Mouse (Mus musculus) intestine, embryonic 14.5 days (tissue): ENCODE measurements at regions not wholly inside any gene's neighbourhood (a gene's known extent, or its start where the extent isn't known, plus 50 kb on each side); places are given as distances from the start of the nearest gene placed in this dataset.

Experiments
- ATAC-seq: fragments of 200-750 bp; cut with Nextera tagmentation; replicated peaks from 2 replicates; pipeline ENCODE4 v1.8.0; 2017; ENCODE audit warnings: low read depth, moderate number of reproducible peaks, moderate TSS enrichment, moderate library complexity; ENCODE audit not compliant: low FRiP score, low TSS enrichment
- DNase-seq: peaks from one replicate; pipeline ENCODE4 v3.0.0-alpha.2; 2018; ENCODE audit warnings: low spot score
- H3K27ac ChIP-seq: fragments of 300-500 bp; sonication (generic); 2 replicates; pipeline ENCODE4 v1.5.1; 2014; ENCODE audit warnings: low read depth, mild to moderate bottlenecking, control low read depth
- H3K27me3 ChIP-seq: fragments of 300-500 bp; sonication (generic); replicated peaks from 2 replicates; pipeline ENCODE4 v1.6.1; 2014; ENCODE audit warnings: low read length, control low read depth; ENCODE audit not compliant: control insufficient read depth, insufficient read depth
- H3K36me3 ChIP-seq: fragments of 300-500 bp; sonication (generic); 2 replicates; pipeline ENCODE4 v1.6.1; 2014; ENCODE audit warnings: low read length, control low read depth; ENCODE audit not compliant: control insufficient read depth, insufficient read depth
- H3K4me1 ChIP-seq: fragments of 300-500 bp; sonication (generic); replicated peaks from 2 replicates; pipeline ENCODE4 v1.6.1; 2014; ENCODE audit warnings: low read length, control low read depth, mixed read lengths; ENCODE audit not compliant: control insufficient read depth, insufficient read depth
- H3K4me2 ChIP-seq: fragments of 300-500 bp; sonication (generic); 2 replicates; pipeline ENCODE4 v1.6.1; 2014; ENCODE audit warnings: low read length
- H3K4me3 ChIP-seq: fragments of 300-500 bp; sonication (generic); 2 replicates; pipeline ENCODE4 v1.5.1; 2014; ENCODE audit warnings: low read depth, low read length, control low read depth, mixed read lengths
- H3K9ac ChIP-seq: fragments of 300-500 bp; sonication (generic); 2 replicates; pipeline ENCODE4 v1.6.1; 2014; ENCODE audit warnings: mild to moderate bottlenecking, low read length
- H3K9me3 ChIP-seq: fragments of 300-500 bp; sonication (generic); 2 replicates; pipeline ENCODE4 v1.6.1; 2016; ENCODE audit warnings: low read length, control low read depth; ENCODE audit not compliant: control insufficient read depth
- WGBS: fragments of 180-500 bp; shearing (Covaris S2); extraction: QIAGEN DNeasy Blood & Tissue Kit; methylation state at CpG from one replicate; pipeline ENCODE4 v1.1.7; 2014; 5-methylcytosine and 5-hydroxymethylcytosine counted together

DNA sequence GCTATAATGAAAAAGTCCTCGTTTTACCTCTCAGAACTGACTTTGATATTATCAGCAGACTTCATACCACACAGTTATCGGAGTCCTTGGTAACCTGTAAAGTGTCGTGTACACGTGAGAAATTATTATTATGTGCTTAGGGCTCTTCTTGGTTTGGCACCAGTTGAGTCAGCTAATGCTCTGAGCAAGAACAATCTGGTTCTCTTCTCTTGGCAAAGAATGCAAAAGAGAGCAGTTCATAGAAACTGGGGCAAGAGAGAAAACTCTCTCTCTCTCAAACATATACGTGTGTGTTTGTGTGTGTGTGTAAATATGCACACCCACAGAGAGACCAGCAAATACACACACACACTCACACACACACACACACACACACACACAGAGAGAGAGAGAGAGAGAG lies 378.8 kb downstream of the Brinp1 start:
- H3K36me3 ChIP-seq: no peaks in the 10 kb centered on the region
- no peak overlapping the region for H3K27ac ChIP-seq
- no peak for ATAC-seq
- no peaks in the 10 kb centered on the region for H3K9me3 ChIP-seq
- WGBS: 80% methylated on average over 5 of the region's 5 CpGs
- H3K9ac ChIP-seq: no peak overlapping the region
- H3K27me3 ChIP-seq: no peaks in the 10 kb centered on the region
- H3K4me3 ChIP-seq: no peak overlapping the region
- H3K4me2 ChIP-seq: no peak overlapping the region
- no peaks in the 10 kb centered on the region for H3K4me1 ChIP-seq
- no peak for DNase-seq

DNA sequence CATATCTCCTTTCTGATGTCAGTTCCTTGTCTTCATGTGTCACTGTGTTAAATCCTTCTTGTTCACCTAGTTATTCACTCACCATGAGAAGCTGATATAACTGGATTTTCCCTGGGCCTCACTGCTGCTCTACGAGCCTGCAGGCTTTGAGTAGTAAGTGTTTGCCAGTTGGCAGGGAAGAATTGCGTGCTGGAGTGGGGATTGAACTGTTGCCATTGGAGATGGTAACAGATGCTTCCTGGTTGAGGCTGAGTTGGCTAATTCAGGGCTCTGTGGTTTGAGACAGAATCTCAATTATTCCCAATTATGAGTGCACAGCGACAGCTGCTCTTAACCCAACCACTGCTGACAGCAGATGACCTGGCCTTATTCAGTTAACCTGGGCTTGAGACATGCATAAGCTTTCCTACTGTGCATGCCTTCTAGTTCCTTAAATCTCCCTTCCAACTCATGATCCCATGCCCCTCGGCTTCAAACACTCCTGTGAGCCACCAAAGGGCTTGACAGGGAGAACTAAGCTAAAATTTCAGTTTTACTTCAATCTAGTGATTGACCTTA lies 379.5 kb downstream of the Brinp1 start:
- no peaks in the 10 kb centered on the region for H3K4me1 ChIP-seq
- no peaks in the 10 kb centered on the region for H3K27me3 ChIP-seq
- WGBS: 85% methylated on average over 4 of the region's 4 CpGs
- no peak overlapping the region for H3K9ac ChIP-seq
- no peak overlapping the region for H3K27ac ChIP-seq
- no peak overlapping the region for H3K4me2 ChIP-seq
- H3K4me3 ChIP-seq: no peak overlapping the region
- no peak for DNase-seq
- no peaks in the 10 kb centered on the region for H3K9me3 ChIP-seq
- no peaks in the 10 kb centered on the region for H3K36me3 ChIP-seq
- no peak for ATAC-seq

DNA sequence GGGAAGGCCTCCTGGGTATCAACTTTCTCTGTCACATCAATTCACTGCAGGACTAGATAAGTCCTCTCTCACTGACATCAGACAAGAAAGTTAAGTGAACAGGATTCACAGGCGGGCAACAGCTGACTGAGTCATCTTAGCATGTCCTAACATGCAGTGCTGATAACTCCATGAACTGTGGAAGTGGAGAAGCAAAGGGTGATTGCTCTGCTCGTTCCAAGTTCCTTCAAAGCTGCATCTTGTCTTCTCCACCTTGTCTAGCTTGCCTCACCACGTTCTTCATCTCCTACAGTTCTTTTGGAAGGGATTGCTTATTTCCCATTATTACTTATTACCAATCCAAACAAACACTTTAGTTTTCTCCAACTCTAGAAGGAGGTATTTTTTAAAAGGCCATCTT lies 380.9 kb downstream of the Brinp1 start:
- DNase-seq (no peak), ATAC-seq (no peak)
- Histone ChIP-seq H3K9me3 (no peaks in the 10 kb centered on the region), H3K27ac (no peak overlapping the region), H3K4me3 (no peak overlapping the region), H3K36me3 (no peaks in the 10 kb centered on the region), H3K9ac (no peak overlapping the region), H3K4me1 (no peaks in the 10 kb centered on the region), H3K27me3 (no peaks in the 10 kb centered on the region), H3K4me2 (no peak overlapping the region)
- WGBS: 72% methylated on average over 3 of the region's 3 CpGs

DNA sequence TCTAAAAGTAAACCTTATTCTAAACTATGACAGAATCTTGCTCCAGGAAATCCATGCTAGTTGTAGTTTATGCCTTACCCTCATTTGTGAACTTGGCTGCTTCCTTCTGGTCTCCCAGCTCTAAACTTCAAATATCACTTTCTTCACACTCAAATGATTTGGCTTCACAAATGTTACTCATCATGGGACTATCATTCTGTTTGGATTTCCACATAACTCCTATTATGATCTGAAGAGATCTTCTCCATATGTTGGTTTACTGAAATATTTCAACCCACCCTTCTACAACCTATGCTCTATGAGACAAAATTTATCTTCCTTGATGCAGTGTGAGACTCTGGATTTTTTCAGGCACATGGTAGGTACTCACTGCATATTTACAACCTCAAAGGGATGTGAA lies 381.7 kb downstream of the Brinp1 start:
- Histone ChIP-seq H3K36me3 (no peaks in the 10 kb centered on the region), H3K4me2 (no peak overlapping the region), H3K27ac (no peak overlapping the region), H3K9me3 (no peaks in the 10 kb centered on the region), H3K4me1 (no peaks in the 10 kb centered on the region), H3K9ac (no peak overlapping the region), H3K27me3 (no peaks in the 10 kb centered on the region), H3K4me3 (no peak overlapping the region)
- ATAC-seq (no peak), DNase-seq (no peak)

DNA sequence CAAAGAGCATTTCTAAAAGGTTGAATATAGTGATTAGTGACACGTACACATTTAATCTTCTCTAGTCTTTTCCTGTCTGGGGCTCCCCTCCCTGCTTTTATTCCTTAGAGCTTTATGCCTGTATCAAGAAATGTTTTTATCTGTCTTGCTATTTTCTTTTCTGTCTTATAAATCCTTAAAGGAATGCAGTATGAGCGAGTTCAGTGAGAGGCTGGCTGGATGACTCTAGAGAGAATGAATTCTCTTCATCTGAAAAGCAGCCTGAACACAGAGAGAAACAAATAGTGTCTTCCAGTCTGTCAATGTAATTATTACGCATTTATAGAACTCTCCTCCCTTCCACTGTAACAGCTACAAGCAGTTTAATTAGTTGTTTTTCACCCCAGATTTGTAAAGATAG lies 417.9 kb downstream of the Brinp1 start:
- DNase-seq: no peak

DNA sequence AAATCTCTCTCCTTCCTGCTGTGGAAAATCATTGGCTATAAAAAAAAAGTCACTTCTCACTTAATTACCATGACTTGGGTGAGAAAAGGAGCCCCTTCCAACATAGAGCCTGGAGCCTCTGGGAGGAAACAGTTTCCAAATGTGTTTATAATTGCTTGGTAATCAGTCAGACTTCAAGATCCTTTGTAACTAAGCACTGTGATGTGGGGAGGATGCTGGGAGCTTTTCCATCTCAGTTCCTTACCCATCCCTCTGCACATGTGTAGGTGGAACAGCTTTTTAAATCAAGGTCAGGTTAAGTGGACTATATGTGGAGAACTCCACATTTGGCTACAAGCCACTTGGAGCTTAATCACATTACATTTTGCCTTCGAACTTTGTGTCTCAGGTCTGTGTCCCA lies 418.4 kb downstream of the Brinp1 start:
- ATAC-seq: no peak
- H3K36me3 ChIP-seq: no peaks in the 10 kb centered on the region
- no peaks in the 10 kb centered on the region for H3K4me1 ChIP-seq
- 41% methylated on average over 1 of the region's 1 CpGs for WGBS
- no peak for DNase-seq
- no peak overlapping the region for H3K27ac ChIP-seq
- H3K9ac ChIP-seq: no peak overlapping the region
- H3K9me3 ChIP-seq: no peaks in the 10 kb centered on the region
- no peaks in the 10 kb centered on the region for H3K27me3 ChIP-seq
- no peak overlapping the region for H3K4me2 ChIP-seq
- no peak overlapping the region for H3K4me3 ChIP-seq

More for the DNA sequence above, 417.9 kb downstream of the Brinp1 start:
- Histone ChIP-seq H3K4me1 (no peaks in the 10 kb centered on the region), H3K36me3 (no peaks in the 10 kb centered on the region), H3K27ac (no peak overlapping the region), H3K9ac (no peak overlapping the region), H3K4me3 (no peak overlapping the region), H3K27me3 (no peaks in the 10 kb centered on the region), H3K4me2 (no peak overlapping the region), H3K9me3 (no peaks in the 10 kb centered on the region)
- 57% methylated on average over 3 of the region's 3 CpGs for WGBS
- no peak for ATAC-seq

DNA sequence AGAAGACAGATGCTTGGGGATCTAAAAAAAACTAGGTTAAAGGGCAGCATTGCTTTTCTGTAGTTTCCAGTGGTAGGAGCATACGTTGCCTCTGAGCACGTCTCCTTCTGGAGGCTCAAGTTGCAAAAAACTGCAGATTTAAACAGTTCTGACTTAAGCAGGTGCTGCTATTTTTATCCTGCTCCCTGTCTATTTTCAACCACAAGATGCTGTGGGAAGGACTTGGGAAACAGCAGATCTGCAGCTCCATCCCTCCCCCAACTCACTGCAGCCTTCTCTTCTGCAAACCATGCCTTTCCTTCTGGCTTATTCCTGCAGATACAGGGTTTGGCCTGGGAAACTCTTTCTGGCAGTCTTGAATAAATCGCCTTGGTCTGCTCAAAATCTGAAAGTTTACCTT lies 422.1 kb downstream of the Brinp1 start:
- WGBS: 43% methylated on average over 3 of the region's 3 CpGs
- Histone ChIP-seq H3K4me3 (no peak overlapping the region), H3K4me2 (no peak overlapping the region), H3K4me1 (no peaks in the 10 kb centered on the region), H3K9ac (no peak overlapping the region), H3K27me3 (no peaks in the 10 kb centered on the region), H3K36me3 (no peaks in the 10 kb centered on the region), H3K27ac (no peak overlapping the region), H3K9me3 (no peaks in the 10 kb centered on the region)
- DNase-seq (no peak), ATAC-seq (no peak)

DNA sequence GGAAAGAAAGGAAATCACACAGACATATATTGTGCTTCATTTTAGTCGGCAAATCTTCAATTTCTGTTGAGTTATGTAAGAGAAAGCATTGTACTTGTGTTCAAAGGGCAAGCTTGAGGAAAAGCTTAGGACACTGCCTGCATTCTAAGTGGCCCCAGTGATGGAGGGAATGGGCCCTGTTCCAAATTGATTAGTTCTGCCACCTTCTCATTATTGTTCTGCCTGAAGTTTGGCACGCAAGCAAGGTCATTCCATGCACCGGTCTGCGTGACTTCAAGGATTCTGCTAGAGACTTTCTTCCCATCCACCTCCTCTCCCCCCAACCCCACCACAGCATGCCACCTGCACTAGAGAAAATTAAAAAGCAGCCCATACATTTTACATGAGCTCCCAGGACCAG lies 466.2 kb downstream of the Brinp1 start:
- no peaks in the 10 kb centered on the region for H3K4me1 ChIP-seq
- DNase-seq (no peak), ATAC-seq (no peak)
- H3K27me3 ChIP-seq: no peaks in the 10 kb centered on the region
- H3K4me3 ChIP-seq: no peak overlapping the region
- no peaks in the 10 kb centered on the region for H3K36me3 ChIP-seq
- no peak overlapping the region for H3K27ac ChIP-seq
- WGBS: 84% methylated on average over 4 of the region's 4 CpGs
- no peaks in the 10 kb centered on the region for H3K9me3 ChIP-seq
- no peak overlapping the region for H3K4me2 ChIP-seq
- H3K9ac ChIP-seq: no peak overlapping the region

DNA sequence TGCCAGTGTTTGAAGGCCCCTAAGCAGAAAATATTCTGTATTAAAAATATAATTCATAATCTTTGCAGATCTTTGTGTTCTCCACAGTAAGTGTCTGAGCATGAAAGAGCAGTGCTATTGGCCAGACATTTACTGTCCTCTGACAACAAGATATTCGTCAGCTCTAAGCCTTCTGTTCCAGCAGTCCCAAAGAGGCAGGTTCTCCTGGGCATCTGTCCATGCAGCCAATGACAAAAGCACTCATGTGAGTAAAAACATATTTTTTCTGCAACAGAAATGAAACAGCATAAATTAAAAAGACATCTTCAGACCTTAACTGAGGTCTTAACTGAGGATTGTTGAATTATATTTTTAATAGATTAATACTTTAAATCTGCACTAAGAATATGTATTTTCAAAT lies 467.3 kb downstream of the Brinp1 start:
- WGBS: 77% methylated on average over 1 of the region's 1 CpGs
- no peak overlapping the region for H3K27ac ChIP-seq
- no peaks in the 10 kb centered on the region for H3K27me3 ChIP-seq
- no peak overlapping the region for H3K9ac ChIP-seq
- H3K4me3 ChIP-seq: no peak overlapping the region
- H3K36me3 ChIP-seq: no peaks in the 10 kb centered on the region
- DNase-seq (no peak), ATAC-seq (no peak)
- no peaks in the 10 kb centered on the region for H3K9me3 ChIP-seq
- no peak overlapping the region for H3K4me2 ChIP-seq
- no peaks in the 10 kb centered on the region for H3K4me1 ChIP-seq
